Mouse (Mus musculus) adrenal gland, adult 10 weeks (tissue): Measurements from ENCODE around the gene Swsap1. TPM values are rescaled to one million over a fixed set of nuclear protein-coding genes. Genes with fewer than 3 reads are reported as not detected.

ENCODE experiments used
- polyA plus RNA-seq: library from polyadenylated mRNA; stranded (reverse); fragments of 350-450 nt; fragmentation: Illumina TruSeq; extraction: RNeasy Lipid Tissue Mini Kit (QIAGEN cat#74804); gene quantifications from one replicate; pipeline ENCODE4 v1.2.3, GENCODE M21; 2014; ENCODE audit warnings: low read depth, low replicate concordance

Swsap1 gene
- 10.1 TPM for polyA plus RNA-seq

DNA sequence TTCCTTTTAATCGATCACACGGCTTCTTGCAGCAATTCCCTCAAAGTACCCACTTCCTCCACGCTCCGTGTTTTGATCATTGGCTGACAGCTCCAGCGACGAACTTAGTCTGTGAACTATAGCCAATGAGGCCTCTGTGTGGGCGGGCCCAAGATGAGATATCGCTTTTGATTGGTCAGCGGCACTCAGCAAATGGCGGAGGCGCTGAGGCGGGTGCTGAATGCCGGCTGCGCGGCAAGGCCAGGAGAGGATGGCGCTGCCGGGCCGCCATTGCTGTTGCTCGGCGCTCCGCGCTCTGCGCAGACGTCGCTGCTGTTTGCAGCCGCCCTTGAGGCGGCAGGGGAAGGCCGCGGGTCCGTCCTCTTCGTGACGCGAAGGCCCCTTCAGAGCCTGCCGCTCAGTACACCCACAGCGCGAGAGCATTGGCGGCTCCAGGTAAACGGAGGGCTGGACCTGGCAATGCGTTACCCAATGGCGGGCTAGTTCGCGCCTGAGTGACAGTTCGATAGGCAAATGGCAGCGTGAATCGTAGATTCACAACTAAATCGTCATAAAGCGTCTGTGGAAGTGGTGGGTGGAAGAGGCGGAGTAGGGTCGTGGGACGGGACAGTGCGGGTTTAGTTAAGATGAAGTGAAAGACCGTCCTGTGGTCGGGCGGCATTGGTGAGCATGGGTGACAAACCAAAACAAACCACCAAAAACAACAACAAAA lies at the start of gene Swsap1:
Gene Swsap1, plus strand, starts transcription at position 186 of the 712 bp plus-strand sequence.

DNA sequence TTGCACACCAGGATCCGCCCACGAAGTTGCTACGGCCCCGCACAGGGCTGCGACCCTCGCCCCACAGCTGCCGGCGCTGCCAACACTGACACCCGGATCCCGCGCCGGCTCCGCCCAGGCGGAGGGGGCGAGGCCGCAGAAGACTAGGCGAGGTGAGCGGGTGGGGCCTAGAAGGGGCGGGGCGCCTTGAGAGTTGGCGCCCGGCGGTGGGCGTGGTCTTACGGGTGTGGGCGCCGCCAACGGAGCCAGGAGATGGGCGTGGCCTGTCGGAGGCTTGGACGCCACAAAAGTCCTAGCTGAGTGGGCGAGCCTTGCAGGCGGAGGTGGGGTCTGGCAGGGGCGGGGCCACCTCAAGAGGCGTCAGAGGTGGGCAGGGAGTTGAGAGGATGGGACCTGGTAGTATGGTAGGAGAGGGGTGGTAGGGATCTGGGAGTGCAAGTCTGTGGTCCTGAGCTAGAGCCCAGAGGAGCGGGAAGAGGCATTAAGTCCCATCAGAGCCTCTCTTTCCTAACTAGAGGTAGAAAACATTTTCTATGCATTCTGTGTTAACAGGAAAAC lies 37.4 kb upstream of the Swsap1 start, which contains the start of gene Rab3d:
Gene Rab3d, minus strand, starts transcription at position 158 of the 558 bp plus-strand sequence.

GRCm38 (mm10) chr9:21927208-21927753 lies 28.3 kb upstream of the Swsap1 start, which contains the start of the genes Ccdc159 and Tmem205:
Gene Ccdc159, plus strand, starts transcription at chr9:21927471.
Gene Tmem205, minus strand, starts transcription at chr9:21927556.

DNA sequence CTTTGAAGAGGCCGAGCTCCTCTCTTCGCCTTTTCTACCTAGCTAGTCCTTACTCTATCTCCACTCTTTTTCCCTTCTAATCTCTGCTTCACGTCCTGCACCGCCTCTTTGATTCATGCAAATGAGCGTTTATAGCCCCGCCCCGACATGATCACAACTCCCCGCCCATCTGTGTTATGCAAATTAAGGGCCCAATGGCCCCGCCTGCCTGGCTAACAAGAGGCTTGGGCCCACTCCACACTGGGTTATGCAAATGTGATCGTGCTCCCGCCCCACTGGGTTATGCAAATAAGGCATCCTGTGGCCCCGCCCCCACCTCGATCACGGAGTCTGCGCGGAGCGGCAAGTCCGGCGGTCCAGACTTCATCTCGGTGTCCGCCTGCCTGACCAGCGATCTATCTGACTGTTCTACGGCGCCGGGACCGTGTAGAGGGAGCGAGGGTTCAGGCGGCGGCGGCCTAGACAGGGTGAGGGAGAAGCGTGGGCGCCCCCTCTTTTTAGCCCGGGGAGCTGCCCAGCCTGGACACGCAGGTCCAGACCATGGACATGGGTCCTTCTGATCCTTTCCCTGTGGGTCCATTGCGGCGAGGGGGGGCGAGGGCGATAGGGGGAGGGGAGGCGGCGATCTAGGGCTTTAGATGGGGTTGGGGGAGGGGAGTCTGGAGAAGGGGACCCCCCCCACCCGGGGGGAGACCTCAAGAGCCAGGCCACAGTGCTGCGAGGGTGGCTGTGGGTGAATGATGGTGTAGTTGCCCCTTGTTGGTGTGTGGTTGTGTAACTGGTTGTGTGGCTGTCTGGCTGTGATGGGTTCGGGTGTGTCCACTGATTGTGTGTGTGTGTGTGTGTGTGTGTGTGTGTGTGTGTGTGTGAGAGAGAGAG lies 18.6 kb upstream of the Swsap1 start, which contains the start of gene Plppr2:
Gene Plppr2, plus strand, starts transcription at position 342 of the 879 bp plus-strand sequence.

GRCm38 (mm10) chr9:21963417-21963816 lies 7.9 kb downstream of the Swsap1 start, which contains the start of gene Epor:
Gene Epor, minus strand, starts transcription at chr9:21963506.

DNA sequence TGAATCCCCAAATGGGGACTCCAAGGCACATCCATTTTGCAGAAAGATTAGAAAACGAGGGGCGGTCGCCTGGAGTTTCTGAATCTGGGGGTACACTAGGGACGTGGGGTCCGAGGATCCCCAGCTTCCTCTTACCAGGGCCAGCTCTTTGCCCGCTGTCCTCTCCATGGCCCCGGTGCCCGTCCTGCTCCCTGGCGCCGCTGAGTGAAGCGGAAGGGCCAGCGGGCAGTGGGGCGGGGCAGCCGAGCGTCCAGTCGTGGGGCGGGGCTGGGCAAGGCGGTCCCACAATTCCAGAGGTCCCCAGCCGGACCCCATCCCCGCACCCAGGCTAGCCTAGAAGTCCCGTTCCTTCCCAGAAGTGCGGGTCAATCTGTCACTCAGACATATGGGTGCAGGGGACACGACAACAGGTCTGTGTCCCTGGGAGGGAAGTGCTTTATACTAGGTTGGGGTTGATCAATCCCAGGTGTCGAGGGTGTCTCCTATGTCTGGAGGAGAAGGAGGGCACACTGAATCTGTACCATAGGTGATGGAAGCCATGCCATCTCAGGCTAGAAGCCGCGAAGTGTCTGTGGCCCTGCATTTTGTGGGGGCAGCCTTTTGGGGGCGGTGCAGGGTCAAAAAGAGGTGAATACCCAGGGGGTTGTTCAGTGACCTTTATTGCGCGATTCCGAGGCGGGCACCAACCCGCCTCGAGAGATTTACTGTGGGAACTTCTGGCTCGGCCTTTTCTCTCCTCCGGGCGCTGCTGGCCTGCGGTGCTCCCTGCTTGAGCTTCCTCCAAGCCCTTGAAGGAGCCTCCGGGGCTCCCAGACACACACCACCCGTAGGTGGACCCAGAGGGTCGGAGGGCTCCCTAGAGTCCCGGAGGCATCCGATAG lies 33.9 kb downstream of the Swsap1 start, which contains the start of gene Rgl3:
Gene Rgl3, minus strand, starts transcription at position 217 of the 881 bp plus-strand sequence.

GRCm38 (mm10) chr9:22002194-22003162 lies 46.9 kb downstream of the Swsap1 start, which contains the start of the genes Ccdc151 and Prkcsh:
Gene Ccdc151, minus strand, starts transcription at chr9:22002634.
Gene Prkcsh, plus strand, starts transcription at chr9:22002806.

Other genes with a start within 250 kb of the Swsap1 start
- 37.2 TPM for gene Ldlr, start 232.3 kb upstream of the Swsap1 start, polyA plus RNA-seq
- gene Spc24, start 195.5 kb upstream of the Swsap1 start, polyA plus RNA-seq, result 0.58 TPM
- 13.8 TPM for gene Kank2, start 157.0 kb upstream of the Swsap1 start, polyA plus RNA-seq
- gene Angptl8, start 120.2 kb upstream of the Swsap1 start, polyA plus RNA-seq, result not detected
- 2.9 TPM for gene Dock6, start 103.1 kb upstream of the Swsap1 start, polyA plus RNA-seq
- gene Rab3d, start 37.6 kb upstream of the Swsap1 start, polyA plus RNA-seq, result 14.0 TPM
- gene Ccdc159, start 28.3 kb upstream of the Swsap1 start, polyA plus RNA-seq, result 0.99 TPM
- 8.9 TPM for gene Tmem205, start 28.2 kb upstream of the Swsap1 start, polyA plus RNA-seq
- 2.2 TPM for gene Plppr2, start 18.7 kb upstream of the Swsap1 start, polyA plus RNA-seq
- not detected for gene Epor, start 7.8 kb downstream of the Swsap1 start, polyA plus RNA-seq
- 2.8 TPM for gene Rgl3, start 33.7 kb downstream of the Swsap1 start, polyA plus RNA-seq
- gene Ccdc151, start 46.9 kb downstream of the Swsap1 start, polyA plus RNA-seq, result 0.76 TPM
- gene Prkcsh, start 47.1 kb downstream of the Swsap1 start, polyA plus RNA-seq, result 10.0 TPM
- gene Elavl3, start 96.3 kb downstream of the Swsap1 start, polyA plus RNA-seq, result 1.1 TPM
- not detected for gene Gm49318, start 115.5 kb downstream of the Swsap1 start, polyA plus RNA-seq
- gene Zfp653, start 115.6 kb downstream of the Swsap1 start, polyA plus RNA-seq, result not detected
- gene Ecsit, start 129.7 kb downstream of the Swsap1 start, polyA plus RNA-seq, result 4.3 TPM
- gene Cnn1, start 143.5 kb downstream of the Swsap1 start, polyA plus RNA-seq, result 3.6 TPM
- 8.3 TPM for gene Elof1, start 161.4 kb downstream of the Swsap1 start, polyA plus RNA-seq
- 5.2 TPM for gene Acp5, start 180.0 kb downstream of the Swsap1 start, polyA plus RNA-seq
- 5.1 TPM for gene Pigyl, start 201.1 kb downstream of the Swsap1 start, polyA plus RNA-seq
- 6.4 TPM for gene Zfp872, start 232.3 kb downstream of the Swsap1 start, polyA plus RNA-seq